Mouse (Mus musculus) naive thymus-derived CD4-positive, alpha-beta T cell, adult 2 months (primary cell): ENCODE data around the gene Olfr340.
"Not testable (repeated sequence)": the region's sequence is repeated elsewhere in the genome, so short reads cannot be mapped to it uniquely, and the experiment has no call there.

ENCODE experiments used
- DNase-seq: peaks from one replicate; pipeline ENCODE4 v3.0.0-alpha.2; 2011; ENCODE audit warnings: low read depth

Gene Olfr340

DNA sequence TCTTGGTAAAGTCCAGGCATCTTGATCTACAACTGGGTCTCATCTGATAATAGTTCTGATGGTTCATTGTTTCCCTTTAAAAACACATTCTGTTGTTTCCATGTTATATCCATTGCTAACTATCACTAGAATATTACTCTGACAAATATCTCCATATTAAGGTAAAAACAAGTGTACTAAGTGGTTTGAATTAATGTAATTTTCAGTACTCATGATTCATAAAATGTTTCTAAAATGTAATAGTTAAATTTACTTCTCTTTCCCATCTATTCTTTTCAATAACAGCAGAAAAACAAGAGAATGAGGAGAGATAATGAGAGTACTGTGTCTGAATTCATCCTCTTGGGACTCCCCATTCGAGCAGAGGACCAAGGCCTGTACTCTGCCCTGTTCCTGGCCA is at the start of gene Olfr340:
Gene Olfr340, plus strand, starts transcription at position 301 of the 400 bp plus-strand sequence.
- DNase-seq = no peak

DNA sequence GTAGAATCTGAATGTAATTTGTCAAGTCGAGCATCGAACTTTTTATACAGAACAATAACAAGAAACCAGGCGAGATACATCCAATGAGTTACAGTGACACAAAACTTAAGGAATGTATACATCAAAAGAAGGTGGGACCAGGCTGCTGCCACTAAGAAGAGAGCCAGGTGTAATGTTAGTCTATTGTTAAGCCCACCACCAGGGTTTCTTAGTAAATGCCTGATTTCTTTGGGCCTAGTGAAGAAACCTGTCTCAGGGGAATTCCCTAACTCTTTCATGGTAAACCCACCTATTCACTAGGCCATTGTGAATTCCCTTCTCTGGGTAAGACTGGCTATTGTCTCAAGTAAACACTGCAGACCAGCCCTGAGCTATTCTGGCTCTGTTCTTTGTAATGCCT is 37.2 kb upstream of the Olfr340 start:
- not testable (repeated sequence) for DNase-seq

DNA sequence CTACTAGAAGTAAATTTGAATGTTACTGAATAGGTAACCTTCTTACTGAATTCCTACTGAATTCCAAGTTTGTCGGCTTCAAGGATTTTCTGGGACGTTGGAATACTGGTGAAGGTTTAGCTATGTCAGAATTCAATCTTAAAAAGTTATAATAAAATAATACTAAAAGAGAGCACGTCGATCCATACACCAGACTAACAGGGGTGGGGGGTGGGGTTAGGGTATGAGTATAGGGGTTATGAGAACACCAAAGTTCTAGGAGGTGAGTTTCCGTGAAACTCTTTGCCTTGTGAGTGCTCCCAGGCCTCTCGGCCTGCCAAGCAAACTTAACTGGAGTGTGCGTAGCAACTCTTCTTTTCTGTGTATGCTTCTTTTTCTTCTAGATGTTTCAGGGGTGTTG is 36.8 kb upstream of the Olfr340 start:
- DNase-seq = not testable (repeated sequence)

DNA sequence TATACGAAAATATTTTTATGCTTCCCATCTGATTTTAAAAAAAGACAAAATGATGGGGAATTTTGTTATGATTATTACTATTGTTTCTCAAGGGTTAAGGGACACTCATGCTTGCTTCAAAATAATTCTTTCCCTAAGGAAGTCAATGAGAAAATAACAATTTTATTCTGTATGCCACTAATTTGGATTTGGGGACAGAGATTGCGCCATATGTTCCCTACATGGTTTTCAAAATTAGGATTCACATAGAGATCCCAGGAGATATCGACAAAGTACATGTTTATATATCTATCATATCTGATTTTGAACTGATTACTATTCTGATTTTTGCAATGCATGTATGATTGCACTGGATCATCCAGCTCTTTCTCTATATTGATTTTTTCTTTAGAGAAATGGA is 33.7 kb upstream of the Olfr340 start, which contains the start of gene Olfr339:
Gene Olfr339, plus strand, starts transcription at position 301 of the 400 bp plus-strand sequence.
- no peak for DNase-seq

DNA sequence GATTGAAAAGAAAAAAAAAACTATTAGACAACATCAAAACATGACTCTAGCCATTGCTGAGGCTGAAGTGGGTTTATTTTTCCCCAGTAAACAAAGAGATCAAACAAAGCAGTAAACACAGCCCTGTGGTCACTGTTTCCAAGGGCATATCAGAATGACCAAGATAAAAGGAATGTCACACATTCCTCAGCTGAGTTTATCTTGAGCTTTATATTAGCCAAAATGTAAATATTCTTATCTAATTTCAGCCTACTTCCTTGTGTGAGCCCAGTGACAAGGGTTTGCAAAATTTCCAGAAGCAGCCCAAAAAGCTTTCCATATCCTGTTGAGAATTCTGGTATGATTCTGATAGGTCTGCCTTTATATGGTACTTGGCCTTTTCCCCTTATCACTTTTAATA is 21.2 kb downstream of the Olfr340 start:
- no peak for DNase-seq

DNA sequence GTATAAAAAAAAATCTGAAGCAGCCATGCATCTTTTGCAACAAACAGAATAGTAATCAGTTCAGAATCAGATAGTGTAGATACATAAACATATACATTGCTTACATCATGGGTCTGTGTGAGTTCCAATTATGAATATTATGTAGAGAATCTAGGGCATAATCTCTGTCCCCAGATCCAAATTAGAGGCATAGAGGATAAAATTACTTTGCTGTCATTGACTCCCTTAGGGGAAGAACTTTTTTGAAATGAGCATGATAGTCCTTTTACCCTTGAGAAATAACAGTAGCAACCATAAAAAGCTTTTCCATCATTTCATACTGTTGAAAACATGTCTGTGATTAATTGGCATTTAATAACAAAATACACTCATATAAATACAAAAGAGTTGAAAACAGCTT is 30.0 kb downstream of the Olfr340 start, which contains the start of gene Olfr341:
Gene Olfr341, minus strand, starts transcription at position 101 of the 400 bp plus-strand sequence.
- no peak for DNase-seq
